Mouse (Mus musculus): Measurements from ENCODE around the gene Wdr18. TPM values are rescaled to one million over a fixed set of nuclear protein-coding genes. Genes with fewer than 3 reads are reported as not detected.
A peak's percentile ranks its signal among the peaks of the same experiment; 100 is the strongest.

Wdr18 gene
- polyA plus RNA-seq, 1 experiment from 2014 or later = 118 TPM

DNA sequence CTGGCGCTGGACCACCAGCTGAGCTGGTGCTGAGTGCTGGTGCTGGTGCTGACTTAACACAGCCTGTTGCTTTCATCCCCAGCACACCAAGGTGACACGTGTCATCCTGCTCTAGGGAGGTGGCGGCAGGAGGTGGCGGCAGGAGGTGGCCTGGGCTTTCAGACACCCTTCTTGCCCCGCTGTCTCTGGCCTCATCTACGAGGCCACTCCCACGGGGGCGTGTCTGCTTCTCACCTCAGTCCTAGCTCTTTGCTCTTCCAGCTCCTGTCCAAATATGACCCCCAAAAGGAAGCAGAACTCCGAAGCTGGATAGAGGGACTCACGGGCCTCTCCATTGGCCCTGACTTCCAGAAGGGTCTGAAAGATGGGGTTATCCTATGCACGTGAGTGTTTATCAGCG lies 31.1 kb downstream of the Wdr18 start:
- Histone ChIP-seq H3K9ac (no peak overlapping the region), H3K4me1 (peaks cover 30% of the 10 kb centered on the region), H3K4me2 (replicated peaks) (peak overlapping the region; percentile 11; the same call in 1 of the 2 replicates), H3K9me3 (peaks cover 8% of the 10 kb centered on the region; the same call in 1 of the 2 replicates), H3K27me3 (no peaks in the 10 kb centered on the region; the same call in 1 of the 2 replicates), H3K27ac (no peak overlapping the region), H3K36me3 (peaks cover 44% of the 10 kb centered on the region), H3K4me3 (0 out of 2 replicates have a peak overlapping the region, but pooled peaks have one; percentile 9)
- WGBS = 66% methylated on average over 12 of the region's 12 CpGs
- no peak for ATAC-seq (ENCODE audit: insufficient number of reproducible peaks, insufficient read depth, low FRiP score, low TSS enrichment)

DNA sequence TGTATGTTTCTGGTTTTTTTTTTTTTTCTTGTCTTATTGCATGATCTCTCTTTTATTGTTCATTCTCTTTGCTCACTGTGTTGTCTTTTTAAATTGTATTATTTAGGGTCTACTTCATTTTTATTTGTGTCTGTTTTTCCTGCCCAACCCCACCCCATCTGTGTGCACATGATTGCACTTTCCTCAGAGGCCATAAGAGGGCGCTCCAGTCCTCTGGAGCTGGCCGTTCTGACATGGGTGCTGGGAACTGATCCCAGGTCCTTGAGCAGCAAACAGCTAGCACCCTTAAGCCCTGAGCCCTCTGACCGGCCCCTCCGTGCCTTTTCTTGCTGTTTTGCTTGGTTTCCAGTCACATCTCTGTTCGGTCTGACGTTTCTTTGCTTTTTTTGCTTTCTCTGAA lies 31.6 kb downstream of the Wdr18 start:
- Histone ChIP-seq H3K27me3 (no peaks in the 10 kb centered on the region; the same call in 1 of the 2 replicates), H3K36me3 (peaks cover 44% of the 10 kb centered on the region), H3K9ac (no peak overlapping the region), H3K9me3 (peaks cover 8% of the 10 kb centered on the region; the same call in 1 of the 2 replicates), H3K4me3 (no peak overlapping the region), H3K4me2 (replicated peaks) (no peak overlapping the region), H3K4me1 (peaks cover 27% of the 10 kb centered on the region), H3K27ac (no peak overlapping the region)
- 89% methylated on average over 6 of the region's 6 CpGs for WGBS
- ATAC-seq (ENCODE audit: insufficient number of reproducible peaks, insufficient read depth, low FRiP score, low TSS enrichment) = no peak

DNA sequence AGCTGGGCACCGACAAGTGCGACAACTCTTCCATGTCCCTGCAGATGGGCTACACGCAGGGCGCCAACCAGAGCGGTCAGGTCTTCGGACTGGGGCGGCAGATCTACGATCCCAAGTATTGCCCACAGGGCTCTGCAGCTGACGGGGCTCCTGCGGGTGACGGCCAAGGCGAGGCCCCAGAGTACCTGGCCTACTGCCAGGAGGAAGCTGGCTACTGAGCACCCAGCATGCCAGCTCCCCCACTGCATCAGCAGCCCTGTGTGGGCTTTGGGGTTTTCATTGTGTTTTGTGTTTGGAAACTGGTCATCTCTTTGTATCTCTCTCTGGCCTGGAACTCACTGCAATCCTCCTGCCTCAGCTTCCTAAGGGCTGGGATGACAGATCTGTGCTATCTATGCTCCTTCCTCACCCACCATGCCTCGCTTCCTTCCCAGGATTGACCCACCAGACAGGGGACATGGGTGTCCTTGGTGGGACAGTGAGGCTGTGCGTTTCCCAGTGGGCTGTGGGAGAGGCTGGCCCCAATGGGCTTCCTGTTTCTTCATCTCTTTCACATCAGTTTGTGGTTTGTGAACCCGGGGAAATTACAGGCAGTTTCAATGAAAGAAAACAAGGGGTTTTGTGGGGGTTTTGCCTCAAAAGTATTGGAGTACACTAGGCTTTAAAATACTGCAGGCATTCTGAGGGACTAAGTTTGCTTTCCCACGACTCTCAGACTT lies 34.6 kb downstream of the Wdr18 start:
- no peak for ATAC-seq (ENCODE audit: insufficient number of reproducible peaks, insufficient read depth, low FRiP score, low TSS enrichment)
- peaks cover 8% of the 10 kb centered on the region; the same call in 1 of the 2 replicates for H3K9me3 ChIP-seq
- no peak overlapping the region for H3K9ac ChIP-seq
- H3K27me3 ChIP-seq = peaks cover 14% of the 10 kb centered on the region
- H3K4me1 ChIP-seq = peaks cover 23% of the 10 kb centered on the region
- peak overlapping the region; percentile 23; the same call in 1 of the 2 replicates for H3K27ac ChIP-seq
- 89% methylated on average over 16 of the region's 16 CpGs for WGBS
- no peak overlapping the region for H3K4me2 ChIP-seq (replicated peaks)
- no peak overlapping the region for H3K4me3 ChIP-seq
- peaks cover 44% of the 10 kb centered on the region for H3K36me3 ChIP-seq

DNA sequence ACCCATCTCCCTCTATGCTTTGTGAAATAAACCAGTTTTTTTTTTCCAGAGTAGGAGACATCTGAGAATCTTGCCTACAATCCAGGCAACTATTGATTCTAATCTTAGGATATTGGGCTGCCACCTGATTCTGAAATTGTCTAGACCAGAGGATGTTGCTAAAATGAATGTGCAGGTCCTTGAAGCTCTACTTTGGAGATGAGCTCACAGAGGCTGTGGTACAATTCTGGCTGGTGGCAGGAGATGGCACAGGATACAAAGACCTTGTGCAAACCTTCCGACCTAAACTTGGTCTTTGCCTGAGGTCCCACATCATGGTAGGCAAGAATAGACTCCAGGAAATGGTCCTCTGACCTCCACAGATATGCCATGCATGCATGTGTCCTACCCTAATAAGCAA lies 35.7 kb downstream of the Wdr18 start:
- Histone ChIP-seq H3K27ac (no peak overlapping the region), H3K36me3 (peaks cover 44% of the 10 kb centered on the region), H3K27me3 (peaks cover 19% of the 10 kb centered on the region), H3K9me3 (peaks cover 7% of the 10 kb centered on the region; the same call in 1 of the 2 replicates), H3K4me1 (peaks cover 17% of the 10 kb centered on the region; the same call in 1 of the 2 replicates), H3K4me2 (replicated peaks) (no peak overlapping the region), H3K9ac (no peak overlapping the region), H3K4me3 (no peak overlapping the region)
- WGBS = 76% methylated on average over 1 of the region's 1 CpGs
- no peak for ATAC-seq (ENCODE audit: insufficient number of reproducible peaks, insufficient read depth, low FRiP score, low TSS enrichment)

DNA sequence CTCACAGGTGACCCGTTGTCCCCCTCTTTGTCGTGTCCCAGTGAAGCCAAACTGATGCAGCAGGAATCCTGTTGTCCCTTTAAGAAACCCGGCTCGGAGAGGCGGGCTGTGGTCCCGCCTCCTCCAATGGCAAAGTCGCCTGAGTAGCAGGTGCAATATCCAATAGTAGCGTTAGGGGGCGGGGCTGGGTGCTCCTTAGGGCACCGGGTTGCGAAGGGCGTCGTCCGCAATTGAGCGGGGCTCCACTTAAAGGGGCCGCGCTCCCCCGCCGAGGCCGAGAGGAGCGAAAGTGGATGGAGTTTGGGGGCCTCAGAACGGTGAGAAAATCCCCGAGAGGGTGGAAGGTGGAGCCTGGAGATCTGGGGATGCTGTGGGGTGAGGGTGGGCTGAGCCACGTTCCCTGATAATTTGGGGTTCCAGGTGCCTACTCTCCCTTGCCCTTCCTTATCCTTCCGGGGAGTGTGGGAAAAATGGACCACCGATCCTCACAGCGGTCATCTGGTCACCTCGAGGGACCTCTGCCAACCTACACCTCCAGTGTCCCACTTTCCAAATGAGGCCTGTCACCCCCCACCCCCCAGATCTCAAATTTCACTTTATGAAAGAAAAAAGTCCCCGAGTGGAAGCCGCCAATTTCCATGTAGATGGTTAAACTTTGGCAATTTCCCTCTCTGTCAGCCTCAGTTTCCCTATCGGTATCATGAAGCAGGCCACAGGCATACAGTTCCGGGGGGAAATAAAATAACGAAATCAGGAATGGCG lies 36.5 kb downstream of the Wdr18 start, which contains the start of gene Abca7:
Gene Abca7, plus strand, starts transcription at position 223 of the 762 bp plus-strand sequence.
- under 1% methylated on average over 34 of the region's 34 CpGs for WGBS
- H3K4me3 ChIP-seq = peak within 1 kb of the TSS; percentile 43
- H3K27ac ChIP-seq = no peak within 1 kb of the TSS; the same call in 1 of the 2 replicates
- peaks cover 17% of the 10 kb centered on the region; the same call in 1 of the 2 replicates for H3K4me1 ChIP-seq
- H3K36me3 ChIP-seq = peaks cover 36% of the 10 kb centered on the region
- H3K9ac ChIP-seq = peak within 1 kb of the TSS; percentile 25; the same call in 1 of the 2 replicates
- H3K9me3 ChIP-seq = no peaks in the 10 kb centered on the region; the same call in 1 of the 2 replicates
- peak within 1 kb of the TSS; percentile 77 for H3K4me2 ChIP-seq (replicated peaks)
- ATAC-seq (ENCODE audit: insufficient number of reproducible peaks, insufficient read depth, low FRiP score, low TSS enrichment) = peak; percentile 82
- H3K27me3 ChIP-seq = peaks cover 20% of the 10 kb centered on the region

DNA sequence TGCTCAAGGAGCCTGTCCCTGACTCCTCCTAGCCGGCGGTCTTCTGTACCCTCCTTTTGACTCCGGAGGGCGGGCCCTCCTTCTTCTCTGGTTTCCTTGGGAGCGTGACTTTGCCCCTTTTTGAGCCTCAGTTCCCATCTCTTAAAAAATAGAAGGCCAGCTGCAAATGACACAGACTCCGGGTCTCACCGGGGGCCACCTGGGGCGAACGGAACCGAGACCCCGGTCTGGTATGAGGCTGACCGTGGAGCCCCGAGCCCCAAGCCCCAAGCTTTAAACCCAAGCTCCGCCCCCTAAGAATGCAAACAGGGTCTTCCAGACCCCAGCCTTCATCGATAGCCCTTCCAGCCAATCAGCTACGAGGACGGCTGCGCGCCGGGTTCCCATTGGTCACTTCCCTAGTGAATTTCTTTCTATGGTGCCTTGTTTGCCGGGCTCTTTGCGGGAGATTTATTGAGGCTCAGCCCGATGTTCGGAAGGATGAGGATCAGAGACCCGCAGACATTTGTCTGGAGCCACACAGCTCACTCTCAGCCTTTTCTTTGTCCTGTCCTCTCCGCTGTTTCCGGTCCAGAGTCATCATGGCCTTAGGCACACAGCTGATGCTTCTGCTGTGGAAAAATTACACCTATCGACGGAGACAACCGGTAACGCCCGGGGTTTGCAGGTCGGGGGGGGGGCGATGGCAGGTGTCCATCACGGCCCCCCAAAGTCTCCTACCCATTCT lies 37.2 kb downstream of the Wdr18 start:
- H3K4me3 ChIP-seq = peak overlapping the region; percentile 43
- under 1% methylated on average over 35 of the region's 35 CpGs for WGBS
- H3K4me2 ChIP-seq (replicated peaks) = peak overlapping the region; percentile 77
- peak overlapping the region; percentile 25 for H3K9ac ChIP-seq
- peaks cover 28% of the 10 kb centered on the region for H3K36me3 ChIP-seq
- H3K27ac ChIP-seq = no peak overlapping the region
- H3K9me3 ChIP-seq = no peaks in the 10 kb centered on the region
- H3K4me1 ChIP-seq = peaks cover 17% of the 10 kb centered on the region; the same call in 1 of the 2 replicates
- peak; percentile 52; the same call in 1 of the 2 replicates for ATAC-seq (ENCODE audit: insufficient number of reproducible peaks, insufficient read depth, low FRiP score, low TSS enrichment)
- peaks cover 27% of the 10 kb centered on the region for H3K27me3 ChIP-seq

DNA sequence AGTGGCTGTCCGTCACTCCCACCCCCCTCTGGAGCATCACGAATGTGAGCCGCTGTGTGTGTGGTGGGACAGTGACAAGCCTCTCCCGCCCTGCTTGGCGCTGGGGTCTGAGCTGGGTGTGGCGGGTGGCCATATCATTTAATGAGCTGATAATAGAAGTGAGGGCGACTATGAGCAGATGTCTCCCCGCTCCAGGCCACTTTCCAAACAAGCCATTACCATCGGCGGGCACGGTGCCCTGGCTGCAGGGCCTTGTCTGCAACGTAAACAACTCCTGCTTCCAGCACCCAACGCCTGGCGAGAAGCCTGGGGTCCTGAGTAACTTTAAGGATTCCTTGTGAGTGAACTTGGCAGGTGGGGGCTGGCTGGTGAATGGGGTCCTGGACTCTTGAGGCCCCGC lies 37.9 kb downstream of the Wdr18 start:
- Histone ChIP-seq H3K9me3 (no peaks in the 10 kb centered on the region), H3K27ac (no peak overlapping the region), H3K4me2 (replicated peaks) (peak overlapping the region; percentile 77), H3K4me3 (peak overlapping the region; percentile 43), H3K9ac (peak overlapping the region; percentile 6; the same call in 1 of the 2 replicates), H3K36me3 (peaks cover 22% of the 10 kb centered on the region), H3K27me3 (peaks cover 33% of the 10 kb centered on the region), H3K4me1 (peaks cover 18% of the 10 kb centered on the region; the same call in 1 of the 2 replicates)
- 4% methylated on average over 15 of the region's 15 CpGs for WGBS
- ATAC-seq (ENCODE audit: insufficient number of reproducible peaks, insufficient read depth, low FRiP score, low TSS enrichment) = no peak

DNA sequence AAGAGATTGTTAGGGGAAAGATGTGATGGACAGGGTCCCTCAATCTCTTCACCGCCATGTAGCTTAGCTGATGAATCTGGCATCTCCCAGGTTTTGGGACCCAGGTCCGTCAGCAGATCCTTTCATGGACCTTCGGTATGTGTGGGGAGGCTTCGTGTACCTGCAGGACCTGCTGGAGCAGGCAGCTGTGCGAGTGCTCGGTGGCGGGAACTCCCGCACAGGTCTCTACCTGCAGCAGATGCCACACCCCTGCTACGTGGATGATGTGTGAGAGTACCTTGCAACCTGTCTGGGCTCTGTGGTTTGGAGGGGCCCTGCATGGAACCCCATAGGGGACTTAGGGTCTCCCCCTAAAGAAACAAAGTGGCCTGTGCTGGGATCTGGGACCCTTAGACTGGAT lies 42.0 kb downstream of the Wdr18 start:
- Histone ChIP-seq H3K9ac (no peak overlapping the region), H3K9me3 (no peaks in the 10 kb centered on the region), H3K4me1 (peaks cover 24% of the 10 kb centered on the region; the same call in 1 of the 2 replicates), H3K36me3 (no peaks in the 10 kb centered on the region), H3K27me3 (peaks cover 42% of the 10 kb centered on the region), H3K4me3 (no peak overlapping the region), H3K4me2 (replicated peaks) (no peak overlapping the region), H3K27ac (no peak overlapping the region)
- no peak for ATAC-seq (ENCODE audit: insufficient number of reproducible peaks, insufficient read depth, low FRiP score, low TSS enrichment)
- WGBS = 65% methylated on average over 9 of the region's 9 CpGs

DNA sequence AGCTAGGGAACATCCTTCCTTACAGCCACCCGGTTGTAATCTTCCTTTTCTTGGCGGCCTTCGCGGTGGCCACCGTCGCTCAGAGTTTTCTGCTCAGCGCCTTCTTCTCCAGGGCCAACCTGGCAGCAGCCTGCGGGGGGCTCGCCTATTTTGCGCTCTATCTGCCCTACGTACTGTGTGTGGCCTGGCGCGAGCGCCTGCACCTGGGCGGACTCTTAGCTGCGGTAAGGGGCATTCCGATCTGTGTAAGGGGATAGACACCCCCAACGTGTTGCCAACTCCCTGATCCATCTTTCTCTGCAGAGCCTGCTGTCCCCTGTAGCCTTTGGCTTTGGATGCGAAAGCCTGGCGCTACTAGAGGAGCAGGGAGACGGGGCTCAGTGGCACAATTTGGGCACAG lies 42.9 kb downstream of the Wdr18 start:
- H3K4me3 ChIP-seq = no peak overlapping the region
- H3K4me1 ChIP-seq = peaks cover 17% of the 10 kb centered on the region; the same call in 1 of the 2 replicates
- no peak for ATAC-seq (ENCODE audit: insufficient number of reproducible peaks, insufficient read depth, low FRiP score, low TSS enrichment)
- WGBS = 23% methylated on average over 21 of the region's 21 CpGs
- H3K4me2 ChIP-seq (replicated peaks) = no peak overlapping the region
- H3K27ac ChIP-seq = no peak overlapping the region
- H3K9me3 ChIP-seq = no peaks in the 10 kb centered on the region
- no peaks in the 10 kb centered on the region for H3K36me3 ChIP-seq
- peak overlapping the region; percentile 27 for H3K9ac ChIP-seq
- H3K27me3 ChIP-seq = peaks cover 42% of the 10 kb centered on the region

DNA sequence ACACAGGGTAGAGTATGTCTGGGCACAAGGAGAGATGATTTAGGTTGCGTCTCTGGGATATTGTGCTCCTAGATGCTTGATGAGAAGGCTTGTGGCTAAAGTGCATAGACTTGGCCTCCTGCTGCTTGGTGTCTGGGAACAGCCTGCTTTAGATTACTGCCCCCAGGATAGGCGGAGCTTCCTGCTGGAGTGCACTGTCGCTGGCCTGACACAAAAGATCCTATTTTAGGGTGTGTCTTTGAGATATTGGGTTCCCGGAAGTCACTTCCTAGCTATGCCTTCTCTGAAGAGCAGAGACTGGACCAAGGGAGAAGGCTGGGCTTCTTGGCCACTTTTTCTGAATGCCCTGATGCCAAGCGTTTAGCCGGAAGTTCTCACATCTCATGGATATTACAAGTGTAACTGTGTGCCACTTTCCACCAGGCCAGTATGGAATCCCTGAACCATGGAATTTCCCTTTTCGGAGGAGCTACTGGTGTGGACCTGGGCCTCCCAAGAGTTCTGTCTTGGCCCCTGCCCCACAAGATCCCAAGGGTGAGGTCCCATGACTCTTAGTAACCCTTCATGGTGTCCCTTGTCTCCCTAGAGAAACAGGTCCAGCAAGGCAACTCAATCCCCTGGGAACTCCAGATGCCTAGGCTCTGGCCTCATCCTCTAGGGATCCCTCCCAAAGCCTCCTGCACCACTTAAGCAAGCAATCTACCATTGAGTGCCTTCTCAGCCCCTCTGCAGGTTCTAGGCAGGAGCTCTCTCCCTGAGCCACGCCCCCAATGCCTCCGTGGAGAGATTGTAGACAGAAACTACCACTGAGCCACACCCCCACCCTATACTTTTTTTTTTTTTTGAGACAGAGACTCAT lies 43.7 kb downstream of the Wdr18 start:
- no peak overlapping the region for H3K4me3 ChIP-seq
- H3K9me3 ChIP-seq = no peaks in the 10 kb centered on the region
- no peaks in the 10 kb centered on the region for H3K36me3 ChIP-seq
- ATAC-seq (ENCODE audit: insufficient number of reproducible peaks, insufficient read depth, low FRiP score, low TSS enrichment) = no peak
- no peak overlapping the region for H3K4me2 ChIP-seq (replicated peaks)
- WGBS = 49% methylated on average over 9 of the region's 9 CpGs
- H3K9ac ChIP-seq = no peak overlapping the region; the same call in 1 of the 2 replicates
- H3K27ac ChIP-seq = no peak overlapping the region
- H3K4me1 ChIP-seq = peaks cover 12% of the 10 kb centered on the region; the same call in 1 of the 2 replicates
- H3K27me3 ChIP-seq = peaks cover 35% of the 10 kb centered on the region
